7 mouse cellular contexts compared by ENCODE assay signal in the genomic region with DNA sequence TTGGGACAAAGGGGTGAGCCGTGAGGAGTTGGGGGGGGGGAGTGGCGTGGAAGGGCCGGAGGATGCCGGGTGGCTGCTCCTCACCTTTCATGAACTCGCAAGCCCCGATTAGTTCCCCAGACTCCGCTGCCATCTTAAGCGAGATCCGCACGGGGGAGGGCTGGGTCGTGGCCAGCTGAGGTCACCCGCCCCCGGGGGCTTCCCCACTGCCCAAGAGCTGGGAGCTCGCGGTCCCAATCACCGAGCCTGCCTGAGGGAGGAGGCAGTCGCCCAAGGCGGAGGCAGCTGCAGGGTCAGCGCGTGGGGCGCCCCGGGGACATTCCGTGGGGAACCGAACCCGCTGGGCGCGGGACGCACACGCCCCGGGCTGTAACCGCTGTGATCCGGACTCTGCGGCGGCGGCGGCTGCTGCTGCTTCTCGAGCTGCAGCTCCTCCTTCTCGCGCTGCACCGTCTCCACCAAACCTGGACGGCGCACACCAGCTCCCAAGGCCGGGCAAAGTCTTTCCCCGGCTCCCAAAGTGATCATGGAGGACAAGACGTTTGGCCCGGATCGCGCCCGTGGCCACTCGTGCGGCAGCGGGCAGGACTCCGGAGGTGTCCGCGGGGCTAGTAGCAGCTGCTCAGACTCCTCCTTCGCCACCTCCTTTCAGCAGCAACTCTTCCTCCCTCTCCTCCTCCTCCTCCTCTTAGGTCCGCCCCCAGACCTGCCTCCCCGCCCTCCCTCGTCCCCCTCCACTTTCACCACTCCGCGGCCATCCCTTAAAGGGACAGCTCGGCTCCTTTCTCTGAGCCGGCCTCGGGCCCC. TPM values are rescaled to one million over a fixed set of nuclear protein-coding genes. Genes with fewer than 3 reads are reported as not detected.
DNase-seq lines count a peak whose midpoint lies in the region; ATAC-seq and TF ChIP-seq lines count a peak whose summit lies in the region.

A gene (minus strand): TSS at position 680 of the 807 bp plus-strand sequence.

- no peaks in the 10 kb centered on the region for H3K36me3 ChIP-seq in hindbrain, postnatal 0 days (ENCODE audit: insufficient read depth, low read length)

- DNase-seq in adrenal gland, adult 18-20 months (ENCODE audit: low spot score in 2 of 2) = peak; percentile 74 to 85
- DNase-seq in gastrocnemius, adult 2 months = peak; percentile 86
- peak; percentile 92 for DNase-seq in hindbrain, postnatal 0 days (ENCODE audit: low spot score)
- peak; percentile 52 to 69 for DNase-seq in left cerebral cortex, postnatal 25 days (ENCODE audit: low spot score in 2 of 2)
- peak; percentile 96 for DNase-seq in mesoderm, embryonic 11.5 days (ENCODE audit: low read depth, low spot score)
- peak; percentile 65 for DNase-seq in right cerebral cortex, postnatal 4 days

- H3K4me3 ChIP-seq in gastrocnemius, adult 2 months = peak within 1 kb of the TSS; percentile 93
- H3K4me3 ChIP-seq in hindbrain, postnatal 0 days (ENCODE audit: low read length) = peak within 1 kb of the TSS; percentile 66

- H3K9ac ChIP-seq in hindbrain, postnatal 0 days (replicated peaks; ENCODE audit: low read length) = peak within 1 kb of the TSS; percentile 69

- under 1% methylated on average over 60 of the region's 64 CpGs for WGBS in hindbrain, postnatal 0 days

- H3K9me3 ChIP-seq in hindbrain, postnatal 0 days (ENCODE audit: low read length) = no peaks in the 10 kb centered on the region

- peak within 1 kb of the TSS; percentile 100 for H3K4me2 ChIP-seq in hindbrain, postnatal 0 days (ENCODE audit: low read depth, low read length)

- intact Hi-C loops in gastrocnemius, adult 2 months (cut with DNase I) = loop anchor here (2.0 to 10.0 kb wide), 4 partner anchors 83 to 411 kb away; a partner anchor contains a TSS
- intact Hi-C loops in left cerebral cortex, postnatal 25 days (cut with DNase I) = loop anchor here (5.0 kb wide), 2 partner anchors 69 to 81 kb away; no protein-coding TSS in a partner anchor

- no peak for TF ChIP-seq CTCF in gastrocnemius, adult 2 months (IDR thresholded peaks at IDR 0.05)
- TF ChIP-seq CTCF in hindbrain, postnatal 0 days (IDR thresholded peaks at IDR 0.05; ENCODE audit: low read depth) = no peak

- ATAC-seq in common myeloid progenitor, adult 5-6 weeks (replicated peaks; ENCODE audit: low read depth, poor library complexity, severe bottlenecking) = peak; percentile 73
- ATAC-seq in hindbrain, postnatal 0 days = peak; percentile 94

- H3K27ac ChIP-seq in gastrocnemius, adult 2 months = peak within 1 kb of the TSS; percentile 97
- peak within 1 kb of the TSS; percentile 87 for H3K27ac ChIP-seq in hindbrain, postnatal 0 days

- H3K4me1 ChIP-seq in hindbrain, postnatal 0 days (ENCODE audit: insufficient read depth, low read length) = peaks cover 5% of the 10 kb centered on the region; the same call in 1 of the 2 replicates

- no peaks in the 10 kb centered on the region for H3K27me3 ChIP-seq in hindbrain, postnatal 0 days (ENCODE audit: insufficient read depth, low read length)

RNA-seq across cellular contexts. Expression of the gene that starts here (rescaled TPM):
- 1 to 10 TPM; 8.3 to 9.7 TPM for total RNA-seq in adrenal gland, adult 18-20 months (2021)
- 21.9 and 34.1 TPM in 2 replicates for total RNA-seq in common myeloid progenitor, adult 5-6 weeks (2017)
- 10 to 100 TPM; 19.3 to 28.5 TPM for total RNA-seq in gastrocnemius, adult 2 months (2021)
- 7.2 and 13.3 TPM in 2 replicates for total RNA-seq in hindbrain, postnatal 0 days (2014; rRNA removed)
- polyA plus RNA-seq in hindbrain, postnatal 0 days (2015; fragmentation: Nextera tagmentation; extraction: Ambion mirVana) = 3.8 and 4.3 TPM in 2 replicates
- total RNA-seq in left cerebral cortex, postnatal 25 days (2021) = 1 to 10 TPM; 3.2 to 4.3 TPM

Comparison
In these comparisons a context has a peak if more than half of its experiments do, and no peak if none do; other contexts are left out.
1. Peak in every context shown above with its lines: DNase-seq, ATAC-seq, H3K4me3 ChIP-seq and H3K27ac ChIP-seq.